Mouse (Mus musculus): Measurements from ENCODE around the gene Gpatch11.
"Not testable (repeated sequence)": the region's sequence is repeated elsewhere in the genome, so short reads cannot be mapped to it uniquely, and the experiment has no call there.

Gpatch11 gene

GRCm38 (mm10) chr17:78834856-78835835 lies at the start of gene Gpatch11, which contains the start of gene Heatr5b:
TSS of gene Gpatch11 (plus strand) at chr17:78835567.
TSS of gene Heatr5b (minus strand) at chr17:78835364.
- DNase-seq, result peak; percentile 97

GRCm38 (mm10) chr17:78788273-78788672 lies 47.1 kb upstream of the Gpatch11 start:
- DNase-seq, result not testable (repeated sequence)

GRCm38 (mm10) chr17:78791068-78791689 lies 44.2 kb upstream of the Gpatch11 start:
- DNase-seq, result no peak

- DNase-seq, result no peak
These were observed 43.7 kb upstream of the Gpatch11 start for GRCm38 (mm10) chr17:78791690-78792070.

GRCm38 (mm10) chr17:78792122-78792521 lies 43.2 kb upstream of the Gpatch11 start:
- no peak for DNase-seq

- no peak for DNase-seq
These were observed 41.0 kb upstream of the Gpatch11 start for GRCm38 (mm10) chr17:78794390-78794789.

- DNase-seq, result no peak
These were observed 38.1 kb upstream of the Gpatch11 start for GRCm38 (mm10) chr17:78797222-78797621.

- DNase-seq, result no peak
These were observed 26.3 kb upstream of the Gpatch11 start for GRCm38 (mm10) chr17:78809019-78809418.

- no peak for DNase-seq
These were observed 25.8 kb upstream of the Gpatch11 start for GRCm38 (mm10) chr17:78809582-78809981.

GRCm38 (mm10) chr17:78824346-78824745 lies 11.0 kb upstream of the Gpatch11 start:
- no peak for DNase-seq

GRCm38 (mm10) chr17:78836056-78836455 lies 689 bp downstream of the Gpatch11 start:
- no peak for DNase-seq

GRCm38 (mm10) chr17:78842271-78842928 lies 7.0 kb downstream of the Gpatch11 start:
- no peak for DNase-seq

GRCm38 (mm10) chr17:78856243-78856642 lies 20.9 kb downstream of the Gpatch11 start:
- DNase-seq, result no peak

GRCm38 (mm10) chr17:78873886-78874285 lies 38.5 kb downstream of the Gpatch11 start:
- no peak for DNase-seq

GRCm38 (mm10) chr17:78881878-78882304 lies 46.5 kb downstream of the Gpatch11 start:
- no peak for DNase-seq

GRCm38 (mm10) chr17:78882401-78883112 lies 47.2 kb downstream of the Gpatch11 start, which contains the start of gene Eif2ak2:
TSS of gene Eif2ak2 (minus strand) at chr17:78882573.
- DNase-seq, result peak; percentile 89

- no peak for DNase-seq
These were observed 47.9 kb downstream of the Gpatch11 start for GRCm38 (mm10) chr17:78883291-78883690.

- no peak for DNase-seq
These were observed 50.1 kb downstream of the Gpatch11 start for GRCm38 (mm10) chr17:78885286-78886065.

- no peak for DNase-seq
These were observed 53.2 kb downstream of the Gpatch11 start for GRCm38 (mm10) chr17:78888554-78888953.

- no peak for DNase-seq
These were observed 53.8 kb downstream of the Gpatch11 start for GRCm38 (mm10) chr17:78889184-78889583.

- no peak for DNase-seq
These were observed 55.7 kb downstream of the Gpatch11 start for GRCm38 (mm10) chr17:78891020-78891419.

- no peak for DNase-seq
These were observed 59.6 kb downstream of the Gpatch11 start for GRCm38 (mm10) chr17:78894991-78895390.
